Mouse (Mus musculus): ENCODE results near the gene Atox1.

Gene Atox1

GRCm38 (mm10) chr11:55461019-55461645 lies at the start of gene Atox1:
TSS of gene Atox1 (minus strand) at chr11:55461239.
- DNase-seq (ENCODE audit: low spot score in 2 of 2) = peak; percentile 94 to 95

DNA sequence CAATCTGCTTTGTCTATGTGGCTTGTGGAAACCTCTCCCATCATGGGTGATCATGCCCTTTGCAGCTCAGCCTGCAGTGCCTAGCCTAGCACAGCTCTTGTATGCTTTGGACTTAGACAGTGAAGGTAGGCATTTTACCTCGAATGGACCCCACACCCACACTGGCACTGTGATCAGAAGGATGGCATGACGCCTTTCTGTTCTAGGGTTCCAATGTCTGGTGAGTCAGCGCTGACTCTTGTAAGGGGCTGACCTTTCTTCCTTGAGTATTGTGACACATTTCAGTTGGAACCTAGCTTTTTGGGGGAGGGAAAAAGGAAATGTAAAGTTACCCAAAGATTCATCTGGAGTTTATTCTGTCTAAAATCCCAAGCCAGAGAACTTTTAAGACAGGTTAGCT lies 44.4 kb upstream of the Atox1 start:
- DNase-seq (ENCODE audit: low spot score in 2 of 2) = no peak

GRCm38 (mm10) chr11:55502886-55503285 lies 41.8 kb upstream of the Atox1 start:
- DNase-seq (ENCODE audit: low spot score in 2 of 2) = no peak

DNA sequence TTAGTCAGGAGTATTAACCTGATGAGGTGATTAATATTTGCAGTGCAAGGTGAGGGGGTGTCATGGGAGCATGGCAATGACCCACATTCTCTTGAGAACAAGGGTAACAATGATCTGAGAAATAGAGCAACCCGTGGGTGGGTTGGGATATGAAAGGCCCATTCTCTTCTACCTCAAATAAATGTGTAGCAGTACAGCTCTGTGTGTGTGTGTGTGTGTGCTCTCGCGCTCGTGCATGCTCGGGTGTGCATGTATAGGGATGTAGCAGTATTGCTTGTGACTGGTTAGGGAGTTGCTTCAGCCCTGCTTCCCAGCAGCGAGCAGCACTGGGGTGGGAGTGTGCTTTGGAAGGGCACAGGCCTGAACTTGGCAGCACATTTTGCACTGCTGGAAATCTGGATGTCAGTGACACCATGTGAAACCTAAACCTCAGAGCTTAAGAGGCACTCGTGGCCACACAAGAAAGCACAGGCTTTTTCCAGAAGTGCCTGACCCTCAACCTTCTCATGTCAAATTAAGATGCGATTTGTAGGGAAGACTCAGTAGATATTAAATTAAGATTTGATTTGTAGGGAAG lies 41.0 kb upstream of the Atox1 start:
- DNase-seq (ENCODE audit: low spot score in 2 of 2) = no peak

GRCm38 (mm10) chr11:55497885-55498284 lies 36.8 kb upstream of the Atox1 start:
- peak; percentile 23 to 65 for DNase-seq (ENCODE audit: low spot score in 2 of 2)

DNA sequence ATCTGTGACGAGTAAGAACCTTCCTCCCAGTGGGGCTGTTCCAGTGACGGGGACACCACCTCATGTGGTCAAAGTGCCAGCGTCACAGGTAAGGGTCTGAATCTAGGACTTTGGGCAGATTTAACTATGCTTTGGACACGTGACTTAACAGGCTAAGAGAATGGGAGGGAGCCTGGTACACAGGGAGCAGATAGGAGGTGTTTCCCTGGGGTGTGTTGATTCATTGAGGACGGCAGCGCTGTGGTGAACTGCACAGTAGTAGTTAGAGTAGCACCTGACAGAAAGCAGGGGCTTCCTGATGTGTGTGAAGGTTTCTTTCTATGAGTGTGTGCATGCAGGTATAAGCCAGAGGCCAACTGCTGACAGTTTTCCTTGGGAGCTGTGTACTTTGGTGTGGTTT lies 35.1 kb upstream of the Atox1 start:
- no peak for DNase-seq (ENCODE audit: low spot score in 2 of 2)

GRCm38 (mm10) chr11:55485443-55485842 lies 24.4 kb upstream of the Atox1 start:
- no peak for DNase-seq (ENCODE audit: low spot score in 2 of 2)

DNA sequence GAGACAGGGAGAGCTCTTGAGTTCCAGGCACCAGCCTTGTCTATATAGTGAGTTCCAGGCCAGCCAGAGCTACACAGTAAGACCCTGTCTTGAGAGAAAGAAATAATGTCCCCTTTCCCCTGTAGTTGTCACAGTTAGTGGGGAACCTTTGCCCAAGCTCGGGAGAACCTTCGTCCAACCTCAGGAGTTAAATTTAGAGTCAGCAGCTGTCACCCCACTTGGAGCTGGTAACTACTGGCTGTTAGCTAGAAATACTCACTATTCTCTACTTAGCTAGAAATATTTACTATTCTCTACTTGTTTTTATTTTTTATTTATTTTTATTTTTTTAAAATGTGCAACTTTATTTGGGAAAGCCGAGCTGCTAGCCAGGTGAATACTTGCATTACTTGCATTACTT lies 12.2 kb upstream of the Atox1 start:
- no peak for DNase-seq (ENCODE audit: low spot score in 2 of 2)

DNA sequence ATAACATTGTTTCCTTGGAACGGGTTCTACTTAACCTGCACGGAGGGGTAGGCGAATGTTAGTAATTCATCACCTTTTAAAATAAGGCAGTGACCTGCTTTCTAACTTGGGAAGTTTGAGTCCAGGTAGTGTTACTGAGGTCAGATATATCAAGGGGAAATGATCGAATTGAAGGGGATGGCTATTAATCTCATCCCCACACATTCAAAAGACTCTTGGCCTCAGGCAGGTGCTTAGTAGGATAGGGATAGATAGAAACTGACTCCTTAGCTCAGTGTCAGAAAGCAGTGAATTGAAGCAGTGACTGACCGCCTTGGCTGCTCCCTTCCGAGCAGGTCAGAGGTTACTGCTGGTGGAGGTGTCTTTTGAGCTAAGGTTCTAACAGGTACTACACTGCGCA lies 10.4 kb upstream of the Atox1 start:
- no peak for DNase-seq (ENCODE audit: low spot score in 2 of 2)

DNA sequence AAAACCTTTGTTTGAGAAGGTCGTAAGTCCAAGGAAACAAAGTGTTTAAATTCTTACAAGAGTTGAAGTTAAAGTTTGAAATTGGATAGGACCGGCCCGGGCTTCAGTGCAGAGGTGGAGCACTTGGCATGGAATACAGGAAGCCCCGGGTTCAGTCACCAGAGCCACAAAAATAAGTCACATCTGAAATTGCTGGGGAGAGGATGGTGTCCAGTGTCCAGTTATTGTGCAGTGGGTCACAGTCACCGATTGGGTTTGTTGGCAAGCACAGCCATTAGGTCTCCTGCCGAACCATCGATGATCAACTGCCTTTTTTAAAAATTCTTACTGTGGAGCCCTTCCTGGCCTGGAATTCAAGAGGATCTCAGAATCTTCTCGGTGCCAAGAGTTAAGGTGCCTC lies 9.7 kb upstream of the Atox1 start:
- no peak for DNase-seq (ENCODE audit: low spot score in 2 of 2)

GRCm38 (mm10) chr11:55469923-55470691 lies 9.1 kb upstream of the Atox1 start:
- peak; percentile 25 to 73 for DNase-seq (ENCODE audit: low spot score in 2 of 2)

- peak; percentile 98 to 99 for DNase-seq (ENCODE audit: low spot score in 2 of 2)
Observed at GRCm38 (mm10) chr11:55469048-55469843, 8.2 kb upstream of the Atox1 start, which contains the start of gene G3bp1. TSS of gene G3bp1 (plus strand) at chr11:55469685.

DNA sequence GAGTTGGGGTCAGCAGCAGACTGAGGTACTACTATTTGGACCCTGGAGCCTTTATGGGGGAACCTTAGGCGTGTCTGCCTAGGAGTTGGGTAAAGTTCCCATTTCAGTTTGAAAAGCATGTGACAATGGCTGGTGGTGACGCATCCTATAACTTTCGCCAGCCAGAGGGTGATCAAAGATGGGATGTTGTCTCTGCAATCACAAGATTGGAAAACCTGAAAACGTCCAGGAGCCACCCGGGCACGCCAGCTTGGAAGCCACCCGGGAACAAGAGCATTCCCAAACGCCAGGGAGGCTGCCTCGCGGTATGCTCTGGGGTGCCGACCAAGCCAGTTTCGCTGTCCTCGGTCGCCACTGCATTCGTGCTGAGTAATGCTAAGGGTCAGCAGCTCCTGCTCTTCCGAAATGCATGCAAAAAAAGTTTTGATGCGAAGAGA lies 7.6 kb upstream of the Atox1 start:
- DNase-seq (ENCODE audit: low spot score in 2 of 2) = peak; percentile 56 to 79

GRCm38 (mm10) chr11:55468012-55468411 lies 7.0 kb upstream of the Atox1 start:
- no peak for DNase-seq (ENCODE audit: low spot score in 2 of 2)

- DNase-seq (ENCODE audit: low spot score in 2 of 2) = no peak
Observed at GRCm38 (mm10) chr11:55465177-55465576, 4.1 kb upstream of the Atox1 start.

- no peak for DNase-seq (ENCODE audit: low spot score in 2 of 2)
Observed at GRCm38 (mm10) chr11:55464707-55465106, 3.7 kb upstream of the Atox1 start.

GRCm38 (mm10) chr11:55462149-55462548 lies 1.1 kb upstream of the Atox1 start:
- no peak for DNase-seq (ENCODE audit: low spot score in 2 of 2)

DNA sequence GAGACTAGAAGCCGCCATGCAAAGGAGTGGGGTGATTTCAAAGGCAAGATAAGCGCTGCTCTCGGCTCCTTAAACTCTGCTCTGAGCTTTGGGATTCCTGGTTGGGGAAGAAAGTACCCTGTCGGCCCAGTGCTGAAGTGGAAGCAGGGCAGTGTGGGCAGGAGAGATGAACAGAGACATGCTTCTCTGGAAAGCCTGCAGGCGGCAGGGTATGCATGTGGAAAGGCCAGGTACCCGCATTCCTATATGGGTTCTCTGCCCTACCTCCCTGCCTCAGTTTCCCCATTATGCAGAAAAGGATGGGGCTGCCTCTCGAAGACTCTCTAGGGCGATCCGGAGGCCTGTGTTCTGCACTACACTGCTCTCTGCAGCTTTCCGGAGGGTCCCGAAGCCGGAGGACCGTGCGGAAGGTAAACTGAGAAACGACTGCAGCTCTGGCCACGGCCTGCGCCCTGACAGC lies 450 bp downstream of the Atox1 start:
- DNase-seq (ENCODE audit: low spot score in 2 of 2) = peak in 1 of 2 experiments; percentile 46

DNA sequence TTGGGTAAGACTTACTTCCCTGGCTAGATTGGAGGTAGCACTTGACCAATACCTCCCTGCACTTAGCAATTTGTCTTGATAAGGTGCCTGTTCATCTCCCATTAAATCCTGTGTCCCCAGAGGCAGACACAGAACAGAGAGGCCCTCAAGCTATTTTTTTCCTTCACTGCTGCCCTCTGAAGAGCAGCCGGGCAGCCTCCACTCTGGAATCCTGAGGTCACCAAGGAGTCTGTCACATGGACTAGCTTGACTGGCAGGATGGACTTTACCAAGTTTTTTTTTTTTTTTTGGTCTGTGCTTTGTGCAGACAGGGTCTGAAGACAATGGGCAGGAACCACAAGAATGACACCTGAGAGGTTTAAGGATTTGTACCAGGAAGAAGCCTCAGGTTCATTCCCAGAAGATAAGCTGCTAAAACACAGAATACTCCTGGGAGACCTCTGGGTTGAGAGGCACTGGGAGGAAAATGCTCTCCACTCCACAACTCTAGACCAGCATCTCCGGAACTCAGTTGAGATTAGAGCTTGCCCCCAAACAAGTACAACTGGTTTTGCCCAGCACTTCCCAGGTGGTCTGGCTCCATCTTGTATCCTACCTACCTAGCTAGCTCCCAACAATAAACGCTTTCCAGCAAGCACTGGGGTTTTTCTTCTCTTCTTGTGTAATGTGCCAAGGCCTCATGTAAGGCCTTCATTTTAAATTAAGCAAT lies 1.0 kb downstream of the Atox1 start:
- no peak for DNase-seq (ENCODE audit: low spot score in 2 of 2)

DNA sequence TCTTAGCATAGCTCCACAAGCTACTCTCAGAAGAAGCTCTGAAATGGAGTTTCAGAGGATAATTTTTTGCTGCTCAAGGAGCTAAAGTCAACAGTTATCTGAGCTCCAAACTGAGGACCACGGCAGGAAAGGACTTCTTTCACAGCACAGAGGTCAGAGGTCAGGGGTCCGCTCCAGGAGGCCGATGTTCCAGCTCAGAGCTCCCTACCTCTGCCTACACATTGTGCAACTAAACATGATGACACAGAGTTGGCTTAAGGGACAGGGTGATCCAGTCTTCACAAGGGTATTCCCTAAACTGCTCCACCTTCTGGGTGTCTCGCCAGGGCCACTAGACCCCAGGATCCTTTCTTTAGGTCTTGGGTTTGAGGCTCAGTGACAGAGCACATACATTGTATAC lies 2.5 kb downstream of the Atox1 start:
- no peak for DNase-seq (ENCODE audit: low spot score in 2 of 2)

DNA sequence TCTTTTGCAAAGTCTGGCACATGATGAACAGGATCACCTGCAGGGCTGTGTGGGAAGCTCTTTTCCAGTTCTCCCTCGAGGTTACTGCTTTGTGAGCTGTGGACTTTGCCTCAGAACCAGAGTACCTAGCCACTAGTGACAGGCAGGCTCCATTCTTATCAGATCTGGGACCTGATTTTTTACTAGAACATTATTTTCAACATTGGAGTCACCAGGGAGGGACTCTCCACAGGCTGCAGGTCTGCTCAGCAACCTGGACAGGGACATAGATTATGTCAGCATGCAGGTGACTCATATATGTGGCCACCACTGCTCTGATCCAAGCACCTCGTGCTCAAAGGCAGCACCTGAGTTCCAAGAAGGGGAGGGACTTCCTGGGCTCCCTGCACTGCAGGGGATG lies 5.9 kb downstream of the Atox1 start:
- DNase-seq (ENCODE audit: low spot score in 2 of 2) = no peak
